Mouse (Mus musculus) lung, embryonic 14.5 days (tissue): ENCODE measurements around the gene Bglap3. TPM values are rescaled to one million over a fixed set of nuclear protein-coding genes. Genes with fewer than 3 reads are reported as not detected.
"Not testable (repeated sequence)": the region's sequence is repeated elsewhere in the genome, so short reads cannot be mapped to it uniquely, and the experiment has no call there.

Experiments used
- ATAC-seq: fragments of 200-750 bp; cut with Nextera tagmentation; 2 replicates; pipeline ENCODE4 v1.8.0; 2017; ENCODE audit warnings: mild to moderate bottlenecking, moderate TSS enrichment, moderate library complexity; ENCODE audit not compliant: insufficient read depth
- DNase-seq: peaks from one replicate; pipeline ENCODE4 v3.0.0-alpha.2; 2015
- H3K27ac ChIP-seq: fragments of 300-500 bp; sonication (generic); 2 replicates; pipeline ENCODE4 v1.5.1; 2014; ENCODE audit warnings: low read depth, mild to moderate bottlenecking, moderate library complexity
- H3K27me3 ChIP-seq: fragments of 300-500 bp; sonication (generic); 2 replicates; pipeline ENCODE4 v1.6.1; 2014; ENCODE audit warnings: low read length, control low read depth; ENCODE audit not compliant: insufficient read depth
- H3K36me3 ChIP-seq: fragments of 300-500 bp; sonication (generic); 2 replicates; pipeline ENCODE4 v1.6.1; 2014; ENCODE audit warnings: control low read depth; ENCODE audit not compliant: insufficient read depth
- H3K4me1 ChIP-seq: fragments of 300-500 bp; sonication (generic); 2 replicates; pipeline ENCODE4 v1.6.1; 2014; ENCODE audit warnings: antibody characterized with exemption, control low read depth; ENCODE audit not compliant: insufficient read depth
- H3K4me2 ChIP-seq: fragments of 300-500 bp; sonication (generic); 2 replicates; pipeline ENCODE4 v1.6.1; 2014; ENCODE audit warnings: mild to moderate bottlenecking
- H3K4me3 ChIP-seq: fragments of 300-500 bp; sonication (generic); 2 replicates; pipeline ENCODE4 v1.5.1; 2014; ENCODE audit warnings: low read depth, low read length
- H3K9ac ChIP-seq: fragments of 300-500 bp; sonication (generic); 2 replicates; pipeline ENCODE4 v1.6.1; 2014
- H3K9me3 ChIP-seq: fragments of 300-500 bp; sonication (generic); 2 replicates; pipeline ENCODE4 v1.6.1; 2016; ENCODE audit warnings: low read depth, low read length, control low read depth
- CTCF ChIP-seq: IDR thresholded peaks from 2 replicates; pipeline ENCODE4 v1.5.1; 2016; ENCODE audit warnings: antibody characterized with exemption, low read depth
- WGBS: fragments of 180-500 bp; shearing (Covaris S2); extraction: QIAGEN DNeasy Blood & Tissue Kit; methylation state at CpG from one replicate; pipeline ENCODE4 v1.1.7; 2014; 5-methylcytosine and 5-hydroxymethylcytosine counted together
- polyA plus RNA-seq: library from polyadenylated mRNA; unstranded; fragments of >200 nt; fragmentation: Nextera tagmentation; extraction: Ambion mirVana; gene quantifications from 2 replicates; pipeline ENCODE4 v1.2.1, GENCODE M21; 2014

The Bglap3 gene
- polyA plus RNA-seq = 0.19 and 0.24 TPM in 2 replicates

DNA sequence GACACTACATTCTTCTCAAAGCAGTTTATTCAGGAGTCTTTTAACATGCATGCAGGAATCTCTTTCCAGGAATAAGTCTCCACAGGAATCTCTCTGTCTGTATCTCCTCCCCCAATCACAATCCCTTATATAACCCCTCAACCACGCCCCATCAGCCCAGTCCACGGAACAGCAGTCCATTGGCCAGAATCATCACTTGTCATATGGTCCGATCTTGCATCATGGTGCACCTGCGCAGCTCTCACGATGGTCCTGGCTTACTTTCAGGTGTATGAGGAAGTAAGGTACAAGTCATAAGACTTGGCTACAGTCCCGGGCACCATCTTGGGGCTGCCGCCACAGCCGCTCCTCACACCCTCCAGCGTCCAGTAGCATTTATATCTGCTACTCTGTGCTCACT is at the start of gene Bglap3:
Bglap3 (minus strand) TSS at position 101 of the 400 bp plus-strand sequence.
- ATAC-seq, H3K36me3 ChIP-seq, H3K27ac ChIP-seq, H3K4me2 ChIP-seq, H3K9ac ChIP-seq, H3K9me3 ChIP-seq, H3K27me3 ChIP-seq, H3K4me3 ChIP-seq, H3K4me1 ChIP-seq, DNase-seq: not testable (repeated sequence)
- WGBS = 90% methylated on average over 9 of the region's 9 CpGs

DNA sequence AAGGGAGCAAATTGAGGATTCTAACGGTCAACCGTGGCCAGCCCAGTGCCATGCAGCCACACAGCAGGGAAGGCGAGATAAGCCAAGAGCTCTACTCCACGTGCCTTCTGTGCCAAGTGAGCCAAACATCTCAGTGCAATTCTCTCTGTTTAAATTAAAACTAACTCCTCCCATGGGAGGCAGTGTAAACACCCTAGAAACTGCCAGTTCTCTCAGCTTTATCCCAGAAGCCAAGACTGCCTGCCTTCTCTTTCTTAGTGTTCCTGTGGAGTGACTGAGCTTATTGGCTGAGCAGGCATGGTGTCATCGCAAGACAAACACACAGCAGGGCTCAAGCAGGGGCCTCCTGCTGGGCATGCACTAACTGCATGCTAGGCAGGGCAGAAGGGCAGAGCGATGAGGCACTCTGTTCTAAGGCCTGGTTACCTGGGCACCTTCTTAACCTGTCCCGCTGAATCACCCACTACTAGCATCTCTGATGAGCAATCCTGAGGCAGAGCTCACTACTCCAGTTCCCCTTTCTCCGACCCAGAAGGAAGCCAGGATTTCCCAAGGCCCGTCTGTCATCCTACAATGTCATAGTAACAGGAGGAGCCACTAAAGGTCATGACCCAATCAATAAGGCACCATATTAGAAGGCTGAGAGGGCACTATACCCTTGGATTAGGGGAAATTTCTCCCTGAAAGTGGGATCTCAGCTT is 49.6 kb upstream of the Bglap3 start:
- Histone ChIP-seq H3K4me3 (no peak overlapping the region), H3K4me1 (peaks cover 9% of the 10 kb centered on the region; the same call in 1 of the 2 replicates), H3K36me3 (peaks cover 41% of the 10 kb centered on the region), H3K4me2 (no peak overlapping the region), H3K9ac (no peak overlapping the region; the same call in 1 of the 2 replicates), H3K27me3 (no peaks in the 10 kb centered on the region), H3K9me3 (no peaks in the 10 kb centered on the region), H3K27ac (0 out of 2 replicates have a peak overlapping the region, but pooled peaks have one; percentile 6)
- ATAC-seq = no peak
- no peak for DNase-seq
- 0 out of 2 replicates have a peak, but pooled peaks have one; percentile 30 for TF ChIP-seq CTCF
- WGBS = 23% methylated on average over 9 of the region's 9 CpGs

- Histone ChIP-seq H3K4me1 (peaks cover 9% of the 10 kb centered on the region; the same call in 1 of the 2 replicates), H3K27ac (no peak overlapping the region), H3K4me3 (no peak overlapping the region), H3K4me2 (no peak overlapping the region), H3K9ac (no peak overlapping the region), H3K27me3 (no peaks in the 10 kb centered on the region), H3K36me3 (peaks cover 53% of the 10 kb centered on the region), H3K9me3 (no peaks in the 10 kb centered on the region)
- no peak for TF ChIP-seq CTCF
- ATAC-seq (no peak), DNase-seq (no peak)
- 93% methylated on average over 19 of the region's 19 CpGs for WGBS
Observed at GRCm38 (mm10) chr3:88420771-88421170, 48.2 kb upstream of the Bglap3 start.

- DNase-seq = no peak
- WGBS = 74% methylated on average over 6 of the region's 6 CpGs
- Histone ChIP-seq H3K4me1 (no peaks in the 10 kb centered on the region), H3K4me3 (no peak overlapping the region), H3K9ac (no peak overlapping the region), H3K27me3 (no peaks in the 10 kb centered on the region), H3K36me3 (peaks cover 67% of the 10 kb centered on the region), H3K9me3 (no peaks in the 10 kb centered on the region), H3K4me2 (no peak overlapping the region), H3K27ac (no peak overlapping the region)
- no peak for ATAC-seq
- TF ChIP-seq CTCF = no peak
Observed at GRCm38 (mm10) chr3:88418016-88418415, 45.5 kb upstream of the Bglap3 start.

DNA sequence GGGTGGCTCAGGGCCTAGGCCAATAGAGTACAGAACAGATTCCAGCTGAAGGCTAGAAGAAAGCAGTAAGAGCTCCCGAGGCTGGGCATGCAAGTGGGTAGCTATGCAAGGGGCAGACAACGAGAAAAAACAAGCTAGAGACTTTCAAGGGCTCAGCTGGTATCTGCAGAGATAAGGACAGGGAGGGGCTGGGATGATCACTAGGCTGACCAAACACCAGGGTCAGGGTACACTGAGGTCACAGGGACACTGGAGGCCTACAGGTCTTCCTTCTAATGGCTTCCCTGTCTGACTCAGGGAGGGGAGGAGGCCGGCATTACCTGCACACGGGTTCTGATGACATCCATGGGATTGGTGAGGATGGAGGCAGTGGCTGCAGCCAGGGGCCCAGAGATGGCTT is 43.1 kb upstream of the Bglap3 start:
- H3K9ac ChIP-seq = no peak overlapping the region
- H3K27me3 ChIP-seq = no peaks in the 10 kb centered on the region
- H3K4me3 ChIP-seq = no peak overlapping the region
- peaks cover 77% of the 10 kb centered on the region for H3K36me3 ChIP-seq
- no peaks in the 10 kb centered on the region for H3K4me1 ChIP-seq
- DNase-seq = no peak
- ATAC-seq = no peak
- 65% methylated on average over 4 of the region's 4 CpGs for WGBS
- no peak for TF ChIP-seq CTCF
- no peaks in the 10 kb centered on the region for H3K9me3 ChIP-seq
- no peak overlapping the region for H3K4me2 ChIP-seq
- no peak overlapping the region for H3K27ac ChIP-seq

DNA sequence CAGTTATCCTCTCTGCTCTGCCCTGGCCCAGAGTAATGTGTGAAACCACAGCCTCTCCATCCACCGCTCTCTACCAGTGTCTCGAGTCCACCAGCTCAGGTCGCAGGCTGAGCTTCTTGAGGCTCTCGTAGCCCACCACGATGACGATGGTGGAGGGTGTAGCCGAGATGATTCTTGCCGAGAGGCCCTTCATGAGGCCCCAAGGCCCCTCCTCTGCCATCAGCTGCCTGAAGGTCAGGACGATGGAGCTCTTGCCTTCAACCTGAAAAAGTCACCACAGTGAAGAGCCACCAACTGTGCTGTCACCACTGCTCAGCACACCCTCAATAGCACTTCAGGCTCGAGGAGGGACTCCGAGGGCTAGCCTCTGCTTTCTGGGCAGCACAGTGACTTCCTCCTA is 40.1 kb upstream of the Bglap3 start:
- Histone ChIP-seq H3K4me2 (no peak overlapping the region), H3K4me3 (no peak overlapping the region), H3K9me3 (no peaks in the 10 kb centered on the region), H3K36me3 (peaks cover 48% of the 10 kb centered on the region), H3K9ac (no peak overlapping the region), H3K27ac (no peak overlapping the region), H3K4me1 (no peaks in the 10 kb centered on the region), H3K27me3 (no peaks in the 10 kb centered on the region)
- no peak for TF ChIP-seq CTCF
- 87% methylated on average over 11 of the region's 11 CpGs for WGBS
- DNase-seq (no peak), ATAC-seq (no peak)

DNA sequence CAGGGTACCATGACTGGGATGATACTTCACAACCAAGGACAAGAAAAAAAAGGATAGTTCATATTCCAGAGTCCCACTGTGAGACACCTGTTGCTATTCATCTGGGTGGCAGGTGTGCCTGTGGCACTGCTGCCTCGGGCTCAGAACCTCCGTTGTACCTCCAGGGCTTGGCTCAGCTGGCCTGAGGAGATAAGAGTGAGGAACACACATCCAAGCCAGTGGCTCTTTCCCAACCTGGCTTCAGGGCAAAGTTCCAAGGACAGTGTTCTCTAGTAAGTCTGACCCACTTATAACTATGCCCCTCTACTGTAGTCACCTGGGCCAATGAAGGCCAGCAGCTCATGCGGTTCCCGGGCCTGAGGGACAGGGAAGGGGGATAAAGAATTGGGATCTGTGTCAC is 39.1 kb upstream of the Bglap3 start:
- H3K4me2 ChIP-seq = no peak overlapping the region
- no peaks in the 10 kb centered on the region for H3K9me3 ChIP-seq
- ATAC-seq (no peak), DNase-seq (no peak)
- H3K27ac ChIP-seq = no peak overlapping the region
- no peak overlapping the region for H3K9ac ChIP-seq
- WGBS = 88% methylated on average over 4 of the region's 4 CpGs
- no peaks in the 10 kb centered on the region for H3K4me1 ChIP-seq
- no peak overlapping the region for H3K4me3 ChIP-seq
- TF ChIP-seq CTCF = no peak
- no peaks in the 10 kb centered on the region for H3K27me3 ChIP-seq
- H3K36me3 ChIP-seq = peaks cover 40% of the 10 kb centered on the region
